Mouse (Mus musculus) heart, embryonic 10.5 days (tissue): ENCODE measurements around the gene Msgn1. TPM values are rescaled to one million over a fixed set of nuclear protein-coding genes. Genes with fewer than 3 reads are reported as not detected.

ENCODE experiments used
- DNase-seq: peaks from one replicate; pipeline ENCODE4 v3.0.0-alpha.2; 2017; ENCODE audit warnings: low spot score
- H3K27ac ChIP-seq: fragments of 300-500 bp; sonication (generic); 2 replicates; pipeline ENCODE4 v1.5.1; 2016; ENCODE audit warnings: mild to moderate bottlenecking
- H3K27me3 ChIP-seq: fragments of 300-500 bp; sonication (generic); 2 replicates; pipeline ENCODE4 v1.6.1; 2016; ENCODE audit warnings: mild to moderate bottlenecking; ENCODE audit not compliant: poor library complexity, insufficient read depth, severe bottlenecking
- H3K36me3 ChIP-seq: fragments of 300-500 bp; sonication (generic); 2 replicates; pipeline ENCODE4 v1.6.1; 2016; ENCODE audit warnings: mild to moderate bottlenecking, moderate library complexity
- H3K4me1 ChIP-seq: fragments of 300-500 bp; sonication (generic); 2 replicates; pipeline ENCODE4 v1.6.1; 2016; ENCODE audit warnings: mild to moderate bottlenecking
- H3K4me3 ChIP-seq: fragments of 300-500 bp; sonication (generic); 2 replicates; pipeline ENCODE4 v1.5.1; 2016; ENCODE audit warnings: mild to moderate bottlenecking, moderate library complexity
- H3K9me3 ChIP-seq: fragments of 300-500 bp; sonication (generic); 2 replicates; pipeline ENCODE4 v1.6.1; 2016; ENCODE audit warnings: mild to moderate bottlenecking, moderate library complexity
- WGBS: fragments of 180-500 bp; shearing (Covaris S2); methylation state at CpG from one replicate; pipeline ENCODE4 v1.1.7; 2016; 5-methylcytosine and 5-hydroxymethylcytosine counted together
- polyA plus RNA-seq: library from polyadenylated mRNA; unstranded; fragments of >200 nt; fragmentation: Nextera tagmentation; extraction: Ambion mirVana; gene quantifications from 2 replicates; pipeline ENCODE4 v1.2.1, GENCODE M21; 2016

Gene Msgn1
- polyA plus RNA-seq, 1 experiment from 2014 or later = not detected

DNA sequence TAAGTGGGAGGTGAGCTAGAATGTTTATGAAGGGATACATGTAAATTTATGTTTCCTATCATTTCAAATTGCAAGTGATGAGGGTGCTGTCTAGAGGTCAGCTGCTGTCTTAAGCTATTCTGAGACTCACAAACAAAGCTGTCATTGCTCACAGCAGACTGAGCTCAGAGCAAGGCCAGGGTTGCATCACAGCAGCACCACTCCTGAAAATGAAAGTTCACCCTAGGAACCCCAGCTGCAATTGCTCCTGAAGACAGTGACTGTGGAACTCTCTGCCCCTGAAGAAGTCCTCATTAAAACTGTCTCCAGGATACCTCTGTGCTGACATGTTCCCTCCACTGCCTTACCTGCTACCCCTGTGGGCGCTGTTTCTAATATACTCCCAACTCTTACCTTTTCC, 13.7 kb downstream of the Msgn1 start:
- H3K27ac ChIP-seq = no peak overlapping the region
- no peak overlapping the region for H3K4me3 ChIP-seq
- H3K36me3 ChIP-seq = no peaks in the 10 kb centered on the region
- H3K4me1 ChIP-seq = peaks cover 5% of the 10 kb centered on the region; the same call in 1 of the 2 replicates
- WGBS = 81% methylated on average over 1 of the region's 1 CpGs
- no peaks in the 10 kb centered on the region for H3K27me3 ChIP-seq
- no peak for DNase-seq
- no peaks in the 10 kb centered on the region for H3K9me3 ChIP-seq

DNA sequence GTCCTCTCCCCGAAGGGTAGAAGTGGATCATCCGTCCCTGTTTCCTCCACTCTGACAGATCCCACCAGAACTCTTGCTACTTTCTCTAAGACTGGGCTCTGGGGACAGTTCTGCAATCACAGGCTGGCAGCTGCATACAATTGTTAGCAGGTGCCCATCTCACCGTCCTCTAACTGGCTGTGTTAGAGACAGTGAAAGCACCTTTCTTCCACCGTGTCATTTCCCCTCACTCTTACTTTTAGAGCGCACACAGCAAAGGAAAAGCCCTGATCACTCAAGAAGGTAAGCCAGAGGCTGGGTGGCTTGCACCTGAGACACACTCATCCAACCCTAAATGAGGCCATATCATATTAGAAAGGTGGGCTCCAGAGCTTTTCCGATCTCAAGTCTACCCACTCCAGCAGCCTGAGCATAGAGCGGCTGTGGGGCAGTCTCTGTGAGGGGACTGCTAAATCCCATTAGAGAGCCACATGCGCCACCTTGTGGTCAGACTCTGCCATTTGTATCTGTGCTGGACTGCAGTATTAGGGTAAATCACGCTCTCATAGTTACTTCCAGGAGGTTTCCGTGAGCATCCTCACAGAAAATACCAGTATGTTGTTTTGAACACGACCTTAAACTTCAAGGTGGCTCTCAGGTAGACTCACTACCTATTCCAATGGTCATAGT, 30.2 kb downstream of the Msgn1 start:
- no peaks in the 10 kb centered on the region for H3K9me3 ChIP-seq
- no peaks in the 10 kb centered on the region for H3K36me3 ChIP-seq
- WGBS = 26% methylated on average over 11 of the region's 11 CpGs
- H3K4me3 ChIP-seq = 0 out of 2 replicates have a peak overlapping the region, but pooled peaks have one; percentile 30
- 0 out of 2 replicates have a peak, but pooled peaks cover 3% of the 10 kb centered on the region for H3K4me1 ChIP-seq
- H3K27me3 ChIP-seq = no peaks in the 10 kb centered on the region
- peak; percentile 89 for DNase-seq
- H3K27ac ChIP-seq = no peak overlapping the region

DNA sequence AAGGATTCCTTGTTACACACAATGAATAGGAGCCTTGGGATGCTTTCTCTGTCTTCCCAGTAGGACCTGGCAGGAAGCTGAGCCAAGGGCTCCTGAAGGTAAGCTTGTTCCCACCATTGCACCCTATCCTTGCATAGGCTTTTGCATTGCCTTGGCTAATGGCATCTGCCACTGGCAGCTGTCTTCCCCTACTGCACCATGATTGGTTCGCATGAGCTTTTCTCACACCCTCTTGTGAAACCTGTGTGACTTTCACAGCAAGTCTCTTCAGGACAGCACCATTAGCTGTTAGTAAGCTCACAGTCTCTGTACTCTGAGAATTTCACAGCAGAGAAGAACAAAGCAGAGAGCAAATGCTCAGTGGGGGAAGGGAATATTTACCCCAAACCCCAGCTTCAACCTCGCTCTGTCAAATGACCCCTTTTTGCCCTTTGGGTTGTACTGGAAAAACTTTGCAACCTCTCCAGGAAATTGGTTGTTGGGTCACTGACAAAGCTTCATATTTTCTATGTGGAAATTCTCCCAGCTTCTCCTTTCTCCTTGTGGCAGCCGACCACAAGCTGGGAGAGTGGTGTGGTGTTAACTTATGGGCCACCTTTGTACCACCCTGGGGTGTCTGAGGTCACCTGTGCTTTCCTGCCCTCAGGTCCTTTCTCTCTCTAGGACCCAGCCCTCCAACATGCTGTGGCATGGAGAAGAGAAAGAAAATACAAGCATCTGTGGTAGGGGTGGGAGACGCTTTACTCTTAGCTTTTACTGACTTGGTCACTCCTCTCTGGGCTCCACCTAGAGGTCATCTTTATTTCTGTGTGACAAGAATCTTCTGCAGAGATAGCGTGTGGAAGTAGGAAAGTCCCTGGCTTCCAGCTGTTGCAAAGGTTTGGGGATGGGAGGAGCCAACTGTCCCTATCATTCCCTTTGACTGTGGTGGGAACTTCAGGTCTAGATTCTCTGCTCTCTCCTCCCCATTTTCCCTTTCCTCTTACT, 31.1 kb downstream of the Msgn1 start:
- no peaks in the 10 kb centered on the region for H3K9me3 ChIP-seq
- 20% methylated on average over 5 of the region's 5 CpGs for WGBS
- DNase-seq = no peak
- H3K36me3 ChIP-seq = no peaks in the 10 kb centered on the region
- H3K4me3 ChIP-seq = no peak overlapping the region
- no peaks in the 10 kb centered on the region for H3K27me3 ChIP-seq
- H3K27ac ChIP-seq = no peak overlapping the region
- H3K4me1 ChIP-seq = 0 out of 2 replicates have a peak, but pooled peaks cover 3% of the 10 kb centered on the region

DNA sequence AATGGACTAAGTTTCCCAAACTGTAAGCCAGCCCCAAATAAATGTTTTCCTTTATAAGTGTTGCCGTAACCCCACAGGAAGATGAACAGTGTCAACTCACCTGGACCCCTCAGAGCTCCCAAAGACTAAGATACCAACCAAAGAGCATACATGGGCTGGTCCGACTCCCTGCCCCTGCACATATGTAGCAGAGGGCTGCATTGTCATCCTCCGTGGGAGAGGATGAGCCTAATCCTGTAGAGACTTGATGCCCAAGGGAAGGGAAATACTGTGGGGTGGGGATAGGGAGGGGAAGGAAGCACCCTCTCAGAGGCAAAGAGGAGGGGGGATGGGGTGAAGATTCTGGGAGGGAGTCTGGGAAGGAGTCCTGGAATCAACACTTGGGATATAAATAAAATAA, 50.1 kb downstream of the Msgn1 start:
- Histone ChIP-seq H3K27me3 (no peaks in the 10 kb centered on the region), H3K27ac (no peak overlapping the region), H3K9me3 (no peaks in the 10 kb centered on the region), H3K4me3 (no peak overlapping the region), H3K36me3 (no peaks in the 10 kb centered on the region), H3K4me1 (no peaks in the 10 kb centered on the region)
- 77% methylated on average over 3 of the region's 3 CpGs for WGBS
- peak; percentile 51 for DNase-seq

Other genes starting within 250 kb of the Msgn1 start
- gene Kcns3, start 57.9 kb downstream of the Msgn1 start, polyA plus RNA-seq = 0.27 and 1.1 TPM in 2 replicates
- 11.0 and 13.5 TPM in 2 replicates for gene Gen1, start 56.8 kb upstream of the Msgn1 start, polyA plus RNA-seq
- 112 and 114 TPM in 2 replicates for gene Smc6, start 56.9 kb upstream of the Msgn1 start, polyA plus RNA-seq
- 6.3 and 22.3 TPM in 2 replicates for gene Vsnl1, start 227.6 kb upstream of the Msgn1 start, polyA plus RNA-seq
- 0.30 and 0.33 TPM in 2 replicates for gene Rad51ap2, start 247.1 kb upstream of the Msgn1 start, polyA plus RNA-seq